Mouse (Mus musculus) MEL (cell line): ENCODE measurements at regions not wholly inside any gene's neighbourhood (a gene's known extent, or its start where the extent isn't known, plus 50 kb on each side); places are given as distances from the start of the nearest gene placed in this dataset.

Source experiments
- MAFK ChIP-seq: IDR thresholded peaks from 2 replicates; pipeline ENCODE4 v1.6.1; 2011; ENCODE audit warnings: low read depth, mild to moderate bottlenecking, low read length, improper control_type of control experiment, borderline replicate concordance
- NRF1 ChIP-seq: IDR thresholded peaks from 2 replicates; pipeline ENCODE4 v1.6.1; 2014; ENCODE audit warnings: low read depth, mild to moderate bottlenecking, inconsistent platforms, low read length, improper control_type of control experiment, moderate library complexity; ENCODE audit not compliant: poor library complexity, insufficient read depth, severe bottlenecking
- POLR2A ChIP-seq, 2 experiments: IDR thresholded peaks; 2 replicates each; pipeline ENCODE4 v1.6.1; 2011 to 2012; ENCODE audit warnings: low read length in 2 of 2, mild to moderate bottlenecking in 2 of 2, control low read depth in 1 of 2, improper control_type of control experiment in 1 of 2, low read depth in 1 of 2, moderate library complexity in 1 of 2; ENCODE audit not compliant: control insufficient read depth in 1 of 2, insufficient read depth in 1 of 2, poor library complexity in 1 of 2
- RAD21 ChIP-seq: IDR thresholded peaks from 2 replicates; pipeline ENCODE4 v1.6.1; 2011; ENCODE audit warnings: mild to moderate bottlenecking, low read depth, low read length, improper control_type of control experiment
- SIN3A ChIP-seq: IDR thresholded peaks from 2 replicates; pipeline ENCODE4 v1.6.1; 2012; ENCODE audit warnings: low read length, improper control_type of control experiment, inconsistent platforms
- USF1 ChIP-seq: IDR thresholded peaks from 2 replicates; pipeline ENCODE4 v1.6.1; 2014; ENCODE audit warnings: low read depth, mild to moderate bottlenecking, inconsistent platforms, low read length, improper control_type of control experiment, moderate library complexity

DNA sequence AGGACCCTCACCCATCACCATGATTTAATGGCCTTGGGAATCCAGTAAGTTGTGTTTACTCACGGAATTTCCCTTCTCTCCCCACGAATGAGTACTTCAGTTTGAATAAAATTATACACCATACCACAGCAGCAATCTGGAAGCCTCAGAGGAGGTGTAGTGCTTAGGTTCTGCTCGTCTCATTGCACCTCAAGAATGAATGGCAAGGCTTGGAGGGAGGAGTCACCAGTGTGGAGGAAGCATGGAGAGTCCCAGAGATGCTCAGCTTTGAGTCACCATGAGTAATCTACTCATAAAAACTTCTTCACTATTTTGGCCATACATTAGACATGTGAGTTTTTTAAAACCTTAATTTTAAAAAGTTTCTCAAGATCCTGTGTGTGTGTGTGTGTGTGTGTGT is 98.8 kb upstream of the Nrip1 start:
- TF ChIP-seq USF1 = no peak
- no peak for TF ChIP-seq MAFK
- no peak for TF ChIP-seq POLR2A (IDR thresholded peaks at IDR 0.05; ENCODE audit: control insufficient read depth in 1 of 2, insufficient read depth in 1 of 2, low read depth in 1 of 2, low read length in 2 of 2, poor library complexity in 1 of 2)
- no peak for TF ChIP-seq NRF1
- no peak for TF ChIP-seq RAD21
- TF ChIP-seq SIN3A = no peak
